Mouse (Mus musculus): ENCODE results near the gene Gm13278. TPM values are rescaled to one million over a fixed set of nuclear protein-coding genes. Genes with fewer than 3 reads are reported as not detected.
A peak's percentile ranks its signal among the peaks of the same experiment; 100 is the strongest.
"Not testable (repeated sequence)": the region's sequence is repeated elsewhere in the genome, so short reads cannot be mapped to it uniquely, and the experiment has no call there.

Gm13278 gene
- polyA plus RNA-seq, 1 experiment from 2014 or later = not detected

- not testable (repeated sequence) for H3K27me3 ChIP-seq (ENCODE audit: control insufficient read depth, insufficient read depth, low read depth, low read length); H3K9ac ChIP-seq (ENCODE audit: low read length); H3K4me1 ChIP-seq (replicated peaks; ENCODE audit: control insufficient read depth, insufficient read depth, low read length); H3K9me3 ChIP-seq (ENCODE audit: control insufficient read depth, low read length); H3K27ac ChIP-seq (ENCODE audit: low read length); H3K36me3 ChIP-seq (ENCODE audit: control insufficient read depth, insufficient read depth, low read length); ATAC-seq (ENCODE audit: low read depth)
- H3K4me2 ChIP-seq (ENCODE audit: low read depth, low read length) = peak overlapping the region; percentile 32; the same call in 1 of the 2 replicates
- WGBS = no CpG with 5 or more reads among the region's 34 CpGs
- peak overlapping the region; percentile 26; the same call in 1 of the 2 replicates for H3K4me3 ChIP-seq (ENCODE audit: low read length)
Observed at GRCm38 (mm10) chr4:88805761-88806160, 14.4 kb downstream of the Gm13278 start.

- Histone ChIP-seq H3K27ac (ENCODE audit: low read length) (no peak within 1 kb of the TSS), H3K4me1 (replicated peaks; ENCODE audit: control insufficient read depth, insufficient read depth, low read length) (no peaks in the 10 kb centered on the region), H3K36me3 (ENCODE audit: control insufficient read depth, insufficient read depth, low read length) (no peaks in the 10 kb centered on the region), H3K4me2 (ENCODE audit: low read depth, low read length) (no peak within 1 kb of the TSS), H3K9me3 (ENCODE audit: control insufficient read depth, low read length) (no peaks in the 10 kb centered on the region), H3K4me3 (ENCODE audit: low read length) (no peak within 1 kb of the TSS), H3K9ac (ENCODE audit: low read length) (no peak within 1 kb of the TSS), H3K27me3 (ENCODE audit: control insufficient read depth, insufficient read depth, low read depth, low read length) (no peaks in the 10 kb centered on the region)
- no peak for ATAC-seq (ENCODE audit: low read depth)
- WGBS = 52% methylated on average over 3 of the region's 3 CpGs
Observed at GRCm38 (mm10) chr4:88815928-88816327, 24.6 kb downstream of the Gm13278 start, which contains the start of gene Ifna7. Gene Ifna7, plus strand, starts transcription at chr4:88816228.

GRCm38 (mm10) chr4:88819659-88820058 is 28.3 kb downstream of the Gm13278 start, which contains the start of gene Ifna11:
Gene Ifna11, plus strand, starts transcription at chr4:88819959.
- H3K4me2 ChIP-seq (ENCODE audit: low read depth, low read length) = no peak within 1 kb of the TSS
- no peak within 1 kb of the TSS for H3K9ac ChIP-seq (ENCODE audit: low read length)
- H3K36me3 ChIP-seq (ENCODE audit: control insufficient read depth, insufficient read depth, low read length) = no peaks in the 10 kb centered on the region
- WGBS = 79% methylated on average over 1 of the region's 1 CpGs
- no peaks in the 10 kb centered on the region for H3K4me1 ChIP-seq (replicated peaks; ENCODE audit: control insufficient read depth, insufficient read depth, low read length)
- no peaks in the 10 kb centered on the region for H3K9me3 ChIP-seq (ENCODE audit: control insufficient read depth, low read length)
- no peak within 1 kb of the TSS for H3K4me3 ChIP-seq (ENCODE audit: low read length)
- H3K27me3 ChIP-seq (ENCODE audit: control insufficient read depth, insufficient read depth, low read depth, low read length) = no peaks in the 10 kb centered on the region
- no peak for ATAC-seq (ENCODE audit: low read depth)
- H3K27ac ChIP-seq (ENCODE audit: low read length) = no peak within 1 kb of the TSS

- WGBS = 24% methylated on average over 4 of the region's 4 CpGs
- H3K4me1 ChIP-seq (replicated peaks; ENCODE audit: control insufficient read depth, insufficient read depth, low read length) = no peaks in the 10 kb centered on the region
- H3K36me3 ChIP-seq (ENCODE audit: control insufficient read depth, insufficient read depth, low read length) = no peaks in the 10 kb centered on the region
- ATAC-seq (ENCODE audit: low read depth) = no peak
- H3K4me3 ChIP-seq (ENCODE audit: low read length) = no peak overlapping the region
- H3K27ac ChIP-seq (ENCODE audit: low read length) = no peak overlapping the region
- H3K4me2 ChIP-seq (ENCODE audit: low read depth, low read length) = no peak overlapping the region
- no peaks in the 10 kb centered on the region for H3K9me3 ChIP-seq (ENCODE audit: control insufficient read depth, low read length)
- no peaks in the 10 kb centered on the region for H3K27me3 ChIP-seq (ENCODE audit: control insufficient read depth, insufficient read depth, low read depth, low read length)
- no peak overlapping the region for H3K9ac ChIP-seq (ENCODE audit: low read length)
Observed at GRCm38 (mm10) chr4:88822995-88823394, 31.6 kb downstream of the Gm13278 start.

- ATAC-seq (ENCODE audit: low read depth); H3K9me3 ChIP-seq (ENCODE audit: control insufficient read depth, low read length); H3K9ac ChIP-seq (ENCODE audit: low read length); H3K4me1 ChIP-seq (replicated peaks; ENCODE audit: control insufficient read depth, insufficient read depth, low read length); H3K4me3 ChIP-seq (ENCODE audit: low read length); H3K27ac ChIP-seq (ENCODE audit: low read length); H3K36me3 ChIP-seq (ENCODE audit: control insufficient read depth, insufficient read depth, low read length); H3K4me2 ChIP-seq (ENCODE audit: low read depth, low read length); H3K27me3 ChIP-seq (ENCODE audit: control insufficient read depth, insufficient read depth, low read depth, low read length): not testable (repeated sequence)
Observed at GRCm38 (mm10) chr4:88827116-88827515, 35.8 kb downstream of the Gm13278 start, which contains the start of gene Ifna6. Gene Ifna6, plus strand, starts transcription at chr4:88827416.

GRCm38 (mm10) chr4:88830523-88830922 is 39.2 kb downstream of the Gm13278 start:
- no peak overlapping the region for H3K4me3 ChIP-seq (ENCODE audit: low read length)
- H3K4me1 ChIP-seq (replicated peaks; ENCODE audit: control insufficient read depth, insufficient read depth, low read length) = no peaks in the 10 kb centered on the region
- no peak overlapping the region for H3K9ac ChIP-seq (ENCODE audit: low read length)
- no peak overlapping the region for H3K27ac ChIP-seq (ENCODE audit: low read length)
- no peaks in the 10 kb centered on the region for H3K9me3 ChIP-seq (ENCODE audit: control insufficient read depth, low read length)
- no peaks in the 10 kb centered on the region for H3K36me3 ChIP-seq (ENCODE audit: control insufficient read depth, insufficient read depth, low read length)
- no peaks in the 10 kb centered on the region for H3K27me3 ChIP-seq (ENCODE audit: control insufficient read depth, insufficient read depth, low read depth, low read length)
- no peak for ATAC-seq (ENCODE audit: low read depth)
- WGBS = 29% methylated on average over 4 of the region's 4 CpGs
- H3K4me2 ChIP-seq (ENCODE audit: low read depth, low read length) = no peak overlapping the region

- ATAC-seq (ENCODE audit: low read depth); H3K4me1 ChIP-seq (replicated peaks; ENCODE audit: control insufficient read depth, insufficient read depth, low read length); H3K4me3 ChIP-seq (ENCODE audit: low read length); H3K9ac ChIP-seq (ENCODE audit: low read length); H3K9me3 ChIP-seq (ENCODE audit: control insufficient read depth, low read length); H3K36me3 ChIP-seq (ENCODE audit: control insufficient read depth, insufficient read depth, low read length); H3K27ac ChIP-seq (ENCODE audit: low read length); H3K27me3 ChIP-seq (ENCODE audit: control insufficient read depth, insufficient read depth, low read depth, low read length); H3K4me2 ChIP-seq (ENCODE audit: low read depth, low read length): not testable (repeated sequence)
- WGBS = 93% methylated on average over 1 of the region's 1 CpGs
Observed at GRCm38 (mm10) chr4:88835225-88835624, 43.9 kb downstream of the Gm13278 start, which contains the start of gene Ifna5. Gene Ifna5, plus strand, starts transcription at chr4:88835525.

GRCm38 (mm10) chr4:88838828-88839227 is 47.5 kb downstream of the Gm13278 start:
- WGBS = 33% methylated on average over 3 of the region's 3 CpGs
- no peaks in the 10 kb centered on the region for H3K36me3 ChIP-seq (ENCODE audit: control insufficient read depth, insufficient read depth, low read length)
- no peak overlapping the region for H3K4me3 ChIP-seq (ENCODE audit: low read length)
- H3K9ac ChIP-seq (ENCODE audit: low read length) = no peak overlapping the region
- H3K9me3 ChIP-seq (ENCODE audit: control insufficient read depth, low read length) = no peaks in the 10 kb centered on the region
- H3K27ac ChIP-seq (ENCODE audit: low read length) = no peak overlapping the region
- H3K27me3 ChIP-seq (ENCODE audit: control insufficient read depth, insufficient read depth, low read depth, low read length) = no peaks in the 10 kb centered on the region
- no peaks in the 10 kb centered on the region for H3K4me1 ChIP-seq (replicated peaks; ENCODE audit: control insufficient read depth, insufficient read depth, low read length)
- H3K4me2 ChIP-seq (ENCODE audit: low read depth, low read length) = no peak overlapping the region
- no peak for ATAC-seq (ENCODE audit: low read depth)

GRCm38 (mm10) chr4:88840058-88840457 is 48.7 kb downstream of the Gm13278 start:
- H3K9ac ChIP-seq (ENCODE audit: low read length) = no peak overlapping the region
- WGBS = 50% methylated on average over 3 of the region's 3 CpGs
- no peak for ATAC-seq (ENCODE audit: low read depth)

GRCm38 (mm10) chr4:88841438-88841911 is 50.1 kb downstream of the Gm13278 start, which contains the start of gene Ifna4:
Gene Ifna4, plus strand, starts transcription at chr4:88841861.
- 58% methylated on average over 2 of the region's 2 CpGs for WGBS
- H3K9me3 ChIP-seq (ENCODE audit: control insufficient read depth, low read length) = no peaks in the 10 kb centered on the region
- H3K4me3 ChIP-seq (ENCODE audit: low read length) = no peak within 1 kb of the TSS

More at GRCm38 (mm10) chr4:88840058-88840457, 48.7 kb downstream of the Gm13278 start:
- H3K4me1 ChIP-seq (replicated peaks; ENCODE audit: control insufficient read depth, insufficient read depth, low read length) = no peaks in the 10 kb centered on the region
- H3K4me3 ChIP-seq (ENCODE audit: low read length) = no peak overlapping the region
- H3K9me3 ChIP-seq (ENCODE audit: control insufficient read depth, low read length) = no peaks in the 10 kb centered on the region
- no peak overlapping the region for H3K4me2 ChIP-seq (ENCODE audit: low read depth, low read length)
- no peaks in the 10 kb centered on the region for H3K27me3 ChIP-seq (ENCODE audit: control insufficient read depth, insufficient read depth, low read depth, low read length)
- H3K36me3 ChIP-seq (ENCODE audit: control insufficient read depth, insufficient read depth, low read length) = no peaks in the 10 kb centered on the region
- no peak overlapping the region for H3K27ac ChIP-seq (ENCODE audit: low read length)

More at GRCm38 (mm10) chr4:88841438-88841911, 50.1 kb downstream of the Gm13278 start, which contains the start of gene Ifna4:
- no peak within 1 kb of the TSS for H3K4me2 ChIP-seq (ENCODE audit: low read depth, low read length)
- H3K36me3 ChIP-seq (ENCODE audit: control insufficient read depth, insufficient read depth, low read length) = no peaks in the 10 kb centered on the region
- no peaks in the 10 kb centered on the region for H3K27me3 ChIP-seq (ENCODE audit: control insufficient read depth, insufficient read depth, low read depth, low read length)
- H3K9ac ChIP-seq (ENCODE audit: low read length) = no peak within 1 kb of the TSS
- no peak for ATAC-seq (ENCODE audit: low read depth)
- H3K27ac ChIP-seq (ENCODE audit: low read length) = no peak within 1 kb of the TSS
- H3K4me1 ChIP-seq (replicated peaks; ENCODE audit: control insufficient read depth, insufficient read depth, low read length) = no peaks in the 10 kb centered on the region
